Mouse (Mus musculus) midbrain, embryonic 11.5 days (tissue): Measurements from ENCODE around the gene Bcar1. TPM values are rescaled to one million over a fixed set of nuclear protein-coding genes. Genes with fewer than 3 reads are reported as not detected.
A peak's percentile ranks its signal among the peaks of the same experiment; 100 is the strongest.

Source experiments
- ATAC-seq: fragments of 200-750 bp; cut with Nextera tagmentation; 2 replicates; pipeline ENCODE4 v1.8.0; 2017; ENCODE audit warnings: moderate TSS enrichment, moderate library complexity; ENCODE audit not compliant: low FRiP score
- DNase-seq: peaks from one replicate; pipeline ENCODE4 v3.0.0; 2015; ENCODE audit warnings: low spot score; ENCODE audit errors: missing footprints
- H3K27ac ChIP-seq: fragments of 300-500 bp; sonication (generic); 2 replicates; pipeline ENCODE4 v1.5.1; 2014; ENCODE audit warnings: low read depth, low read length
- H3K27me3 ChIP-seq: fragments of 300-500 bp; sonication (generic); 2 replicates; pipeline ENCODE4 v1.6.1; 2014; ENCODE audit warnings: mild to moderate bottlenecking, low read length, moderate library complexity, mixed read lengths; ENCODE audit not compliant: control insufficient read depth, insufficient read depth
- H3K36me3 ChIP-seq: fragments of 300-500 bp; sonication (generic); 2 replicates; pipeline ENCODE4 v1.6.1; 2014; ENCODE audit warnings: mild to moderate bottlenecking, low read length, moderate library complexity, mixed read lengths; ENCODE audit not compliant: control insufficient read depth, insufficient read depth
- H3K4me1 ChIP-seq: fragments of 300-500 bp; sonication (generic); 2 replicates; pipeline ENCODE4 v1.6.1; 2014; ENCODE audit warnings: low read length; ENCODE audit not compliant: control insufficient read depth, insufficient read depth
- H3K4me2 ChIP-seq: fragments of 300-500 bp; sonication (generic); 2 replicates; pipeline ENCODE4 v1.6.1; 2014; ENCODE audit warnings: mild to moderate bottlenecking, moderate library complexity
- H3K4me3 ChIP-seq: fragments of 300-500 bp; sonication (generic); 2 replicates; pipeline ENCODE4 v1.5.1; 2014; ENCODE audit warnings: low read depth, low read length
- H3K9ac ChIP-seq: fragments of 300-500 bp; sonication (generic); 2 replicates; pipeline ENCODE4 v1.6.1; 2014; ENCODE audit warnings: low read length
- H3K9me3 ChIP-seq: fragments of 300-500 bp; sonication (generic); 2 replicates; pipeline ENCODE4 v1.6.1; 2016; ENCODE audit warnings: low read length; ENCODE audit not compliant: control insufficient read depth
- WGBS: fragments of 180-500 bp; shearing (Covaris S2); extraction: QIAGEN DNeasy Blood & Tissue Kit; methylation state at CpG from one replicate; pipeline ENCODE4 v1.1.7; 2014; 5-methylcytosine and 5-hydroxymethylcytosine counted together
- polyA plus RNA-seq: library from polyadenylated mRNA; unstranded; fragments of >200 nt; fragmentation: Nextera tagmentation; extraction: Ambion mirVana; gene quantifications from 2 replicates; pipeline ENCODE4 v1.2.1, GENCODE M21; 2014

Gene Bcar1
- polyA plus RNA-seq, 1 experiment from 2014 or later: 42.1 TPM

DNA sequence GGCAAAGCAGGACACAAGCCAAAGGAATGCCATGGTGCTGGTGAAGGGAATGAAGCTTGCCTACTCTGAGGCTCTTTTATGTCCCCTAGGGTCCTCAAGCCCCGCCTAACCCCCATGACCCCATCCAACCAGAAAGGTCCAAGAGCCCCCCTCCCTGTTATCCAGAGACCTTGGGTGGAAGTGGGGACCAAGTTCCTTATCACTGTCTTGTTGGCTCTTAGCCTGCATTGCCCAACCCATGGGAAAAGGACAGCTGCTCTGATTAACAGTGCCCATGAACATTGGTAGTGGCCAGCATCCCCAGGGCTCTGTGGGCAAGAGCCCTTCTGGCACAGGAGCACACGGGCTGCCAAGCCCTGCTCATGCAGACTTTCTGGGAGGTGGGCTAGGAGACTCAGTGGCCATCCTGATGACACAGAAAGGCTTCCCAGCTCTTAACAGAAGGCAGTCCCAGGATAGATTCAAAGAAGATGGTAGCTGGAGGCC lies 52.6 kb downstream of the Bcar1 start, which contains the start of gene Ctrb1:
Gene Ctrb1 (minus strand): TSS at position 51 of the 486 bp plus-strand sequence.
- no peaks in the 10 kb centered on the region for H3K27me3 ChIP-seq
- DNase-seq: no peak
- H3K4me1 ChIP-seq: no peaks in the 10 kb centered on the region
- no peak within 1 kb of the TSS for H3K9ac ChIP-seq
- no peak within 1 kb of the TSS for H3K4me3 ChIP-seq
- H3K4me2 ChIP-seq: no peak within 1 kb of the TSS
- H3K9me3 ChIP-seq: no peaks in the 10 kb centered on the region
- ATAC-seq: no peak
- no peak within 1 kb of the TSS for H3K27ac ChIP-seq
- WGBS: 76% methylated on average over 2 of the region's 2 CpGs
- no peaks in the 10 kb centered on the region for H3K36me3 ChIP-seq

DNA sequence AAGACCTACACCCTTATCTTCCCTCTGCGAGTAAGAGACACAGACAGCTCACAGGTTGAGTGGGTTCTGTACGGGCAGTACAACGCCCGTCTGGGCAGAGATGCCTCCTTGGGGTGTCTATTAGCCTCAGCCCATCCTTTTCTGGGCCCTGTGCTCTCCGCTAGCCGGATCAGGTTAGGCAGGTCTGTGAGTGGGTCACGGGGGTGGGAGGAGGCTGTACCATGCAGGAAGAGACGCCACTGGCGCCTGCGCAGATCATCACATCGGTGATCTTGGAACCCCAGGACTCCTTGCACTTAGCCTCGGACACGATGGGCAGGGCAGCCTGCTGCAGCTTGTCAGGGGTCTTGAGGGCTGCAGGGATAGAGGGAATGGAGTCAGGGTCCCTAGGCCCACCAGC lies 56.7 kb downstream of the Bcar1 start:
- Histone ChIP-seq H3K9ac (no peak overlapping the region), H3K27ac (no peak overlapping the region), H3K4me2 (no peak overlapping the region), H3K36me3 (no peaks in the 10 kb centered on the region), H3K4me1 (no peaks in the 10 kb centered on the region), H3K4me3 (no peak overlapping the region), H3K9me3 (no peaks in the 10 kb centered on the region), H3K27me3 (no peaks in the 10 kb centered on the region)
- ATAC-seq (no peak), DNase-seq (no peak)
- 83% methylated on average over 13 of the region's 13 CpGs for WGBS

- Histone ChIP-seq H3K4me2 (no peak overlapping the region), H3K9ac (no peak overlapping the region), H3K9me3 (no peaks in the 10 kb centered on the region), H3K4me1 (no peaks in the 10 kb centered on the region), H3K4me3 (no peak overlapping the region), H3K27me3 (no peaks in the 10 kb centered on the region), H3K27ac (no peak overlapping the region), H3K36me3 (no peaks in the 10 kb centered on the region)
- no peak for DNase-seq
- 32% methylated on average over 9 of the region's 9 CpGs for WGBS
- no peak for ATAC-seq
Measured at GRCm38 (mm10) chr8:111682521-111682920, 61.1 kb downstream of the Bcar1 start.

DNA sequence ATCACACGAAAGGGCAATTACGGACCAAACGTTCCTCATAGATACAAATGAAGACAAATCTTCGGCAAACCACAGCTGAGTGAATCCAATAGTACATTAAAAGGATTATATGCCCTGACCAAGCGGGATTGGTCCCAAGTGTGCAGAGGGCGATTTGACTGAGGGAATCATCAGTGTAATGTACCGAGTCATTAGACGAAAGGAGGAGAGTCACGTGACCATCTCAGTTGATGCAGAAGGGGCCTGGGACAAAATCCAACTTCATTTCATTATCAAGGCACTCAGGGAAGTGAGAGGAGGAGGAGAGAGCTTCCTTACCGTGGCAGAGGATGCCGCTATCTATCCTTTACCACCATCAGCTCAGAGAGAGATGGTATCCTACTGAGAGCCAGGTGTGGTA lies 62.5 kb downstream of the Bcar1 start:
- Histone ChIP-seq H3K4me3 (no peak overlapping the region), H3K27ac (no peak overlapping the region), H3K36me3 (no peaks in the 10 kb centered on the region), H3K27me3 (no peaks in the 10 kb centered on the region), H3K9me3 (no peaks in the 10 kb centered on the region), H3K4me2 (no peak overlapping the region), H3K4me1 (no peaks in the 10 kb centered on the region), H3K9ac (no peak overlapping the region)
- 77% methylated on average over 11 of the region's 11 CpGs for WGBS
- ATAC-seq: no peak
- DNase-seq: no peak

DNA sequence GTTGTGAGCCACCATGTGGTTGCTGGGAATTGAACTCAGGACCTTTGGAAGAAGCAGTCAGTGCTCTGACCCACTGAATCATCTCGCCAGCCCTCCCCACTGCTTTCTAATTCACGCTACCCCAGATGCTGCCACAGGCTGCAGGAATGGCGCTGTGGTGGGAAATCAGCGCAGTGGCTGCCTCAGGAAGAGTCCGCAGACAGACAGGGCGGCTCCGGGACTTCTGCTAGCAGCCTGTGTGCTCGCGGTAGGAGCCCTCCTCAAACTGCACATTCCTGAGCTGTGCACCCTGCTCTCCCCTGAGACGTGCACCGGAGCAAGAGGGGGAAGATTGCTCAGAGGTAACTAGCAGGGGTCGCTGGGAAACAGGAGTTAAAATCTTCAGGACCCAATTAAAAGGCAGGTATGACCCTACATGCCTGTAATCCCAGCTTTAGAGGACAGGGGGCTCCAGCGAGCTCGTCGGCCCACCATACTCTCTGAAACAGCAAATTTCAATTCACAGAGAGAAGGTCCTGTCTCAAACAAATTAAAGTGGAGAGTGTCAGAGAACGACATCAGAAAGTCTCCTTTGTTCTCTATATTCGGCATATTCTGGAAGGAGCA lies 63.1 kb downstream of the Bcar1 start:
- H3K36me3 ChIP-seq: no peaks in the 10 kb centered on the region
- H3K9me3 ChIP-seq: no peaks in the 10 kb centered on the region
- no peak overlapping the region for H3K4me3 ChIP-seq
- 41% methylated on average over 17 of the region's 17 CpGs for WGBS
- H3K27me3 ChIP-seq: no peaks in the 10 kb centered on the region
- H3K27ac ChIP-seq: no peak overlapping the region
- DNase-seq: peak; percentile 91
- no peaks in the 10 kb centered on the region for H3K4me1 ChIP-seq
- no peak overlapping the region for H3K9ac ChIP-seq
- H3K4me2 ChIP-seq: no peak overlapping the region
- no peak for ATAC-seq

GRCm38 (mm10) chr8:111678848-111679247 lies 64.8 kb downstream of the Bcar1 start:
- no peak for DNase-seq

DNA sequence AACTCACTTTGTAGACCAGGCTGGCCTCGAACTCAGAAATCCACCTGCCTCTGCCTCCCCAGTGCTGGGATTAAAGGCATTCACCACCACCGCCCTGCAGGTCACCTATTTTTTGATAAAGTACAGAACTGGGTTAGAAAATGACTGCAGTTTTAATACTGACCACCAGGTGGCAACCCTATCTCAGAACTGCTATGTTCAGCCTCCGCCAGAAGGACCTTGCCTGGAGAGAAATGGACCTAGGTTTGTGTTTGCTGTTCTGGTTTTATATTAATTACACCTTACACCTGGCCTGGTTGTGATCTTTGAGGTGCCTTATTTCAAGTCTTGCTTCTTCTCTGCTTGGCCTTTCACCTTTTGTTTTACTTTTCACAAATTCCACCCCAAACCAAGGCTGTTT lies 65.5 kb downstream of the Bcar1 start:
- Histone ChIP-seq H3K9ac (no peak overlapping the region), H3K36me3 (no peaks in the 10 kb centered on the region), H3K27ac (no peak overlapping the region), H3K4me3 (no peak overlapping the region), H3K4me2 (no peak overlapping the region), H3K9me3 (no peaks in the 10 kb centered on the region), H3K4me1 (no peaks in the 10 kb centered on the region), H3K27me3 (no peaks in the 10 kb centered on the region)
- WGBS: 30% methylated on average over 3 of the region's 3 CpGs
- DNase-seq (peak; percentile 95), ATAC-seq (no peak)

More at GRCm38 (mm10) chr8:111678848-111679247, 64.8 kb downstream of the Bcar1 start:
- Histone ChIP-seq H3K27ac (no peak overlapping the region), H3K9ac (no peak overlapping the region), H3K36me3 (no peaks in the 10 kb centered on the region), H3K9me3 (no peaks in the 10 kb centered on the region), H3K27me3 (no peaks in the 10 kb centered on the region), H3K4me2 (no peak overlapping the region), H3K4me3 (no peak overlapping the region), H3K4me1 (no peaks in the 10 kb centered on the region)
- no peak for ATAC-seq
- WGBS: 90% methylated on average over 7 of the region's 7 CpGs

DNA sequence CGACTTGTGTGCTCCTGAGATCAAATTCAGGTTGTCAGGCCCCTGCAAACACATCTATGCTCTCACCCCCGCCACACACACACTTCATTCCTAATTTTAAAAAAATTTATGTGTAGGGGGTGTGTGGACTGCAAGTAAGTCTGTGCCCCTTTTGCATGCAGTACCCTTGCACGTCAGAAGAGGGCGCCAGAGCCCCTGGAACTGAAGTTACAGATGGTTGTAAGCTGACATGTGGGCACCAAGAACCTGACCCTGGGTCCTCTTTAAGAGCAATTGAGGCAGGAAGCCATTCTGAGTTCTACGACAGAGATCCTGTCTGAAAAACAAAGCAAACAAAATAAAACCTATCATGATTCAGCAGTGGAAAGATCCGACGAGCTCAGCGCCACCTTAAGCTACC lies 67.4 kb downstream of the Bcar1 start:
- DNase-seq (peak; percentile 75), ATAC-seq (no peak)
- H3K36me3 ChIP-seq: 0 out of 2 replicates have a peak, but pooled peaks cover under 1% of the 10 kb centered on the region
- 80% methylated on average over 8 of the region's 8 CpGs for WGBS
- H3K4me1 ChIP-seq: no peaks in the 10 kb centered on the region
- H3K27me3 ChIP-seq: no peaks in the 10 kb centered on the region
- H3K9ac ChIP-seq: no peak overlapping the region
- no peaks in the 10 kb centered on the region for H3K9me3 ChIP-seq
- H3K4me2 ChIP-seq: no peak overlapping the region
- H3K4me3 ChIP-seq: no peak overlapping the region
- no peak overlapping the region for H3K27ac ChIP-seq

DNA sequence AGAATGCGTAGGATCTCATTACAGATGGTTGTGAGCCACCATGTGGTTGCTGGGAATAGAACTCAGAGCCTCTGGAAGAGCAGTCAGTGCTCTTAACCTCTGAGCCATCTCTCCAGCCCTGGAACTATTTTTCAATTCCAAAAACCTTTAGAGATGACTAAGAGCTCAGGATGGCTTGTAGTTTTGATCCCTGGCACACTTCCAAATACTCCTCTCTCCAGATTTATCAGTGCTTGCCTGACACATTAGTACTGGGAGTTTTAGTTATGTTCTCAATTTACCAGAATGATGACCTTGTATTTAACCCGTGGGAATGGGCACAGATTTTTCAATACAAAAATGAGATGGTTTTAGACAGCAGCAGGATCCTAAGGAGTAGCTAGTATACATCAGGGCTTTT lies 76.9 kb downstream of the Bcar1 start:
- H3K9me3 ChIP-seq: no peaks in the 10 kb centered on the region
- H3K9ac ChIP-seq: no peak overlapping the region
- H3K27me3 ChIP-seq: no peaks in the 10 kb centered on the region
- H3K4me2 ChIP-seq: no peak overlapping the region
- peaks cover 25% of the 10 kb centered on the region for H3K36me3 ChIP-seq
- ATAC-seq: no peak
- H3K4me3 ChIP-seq: no peak overlapping the region
- H3K4me1 ChIP-seq: no peaks in the 10 kb centered on the region
- WGBS: 91% methylated on average over 2 of the region's 2 CpGs
- no peak overlapping the region for H3K27ac ChIP-seq
- DNase-seq: peak; percentile 65
